Mouse (Mus musculus): ENCODE data around the gene Tssk3.
"Not testable (repeated sequence)": the region's sequence is repeated elsewhere in the genome, so short reads cannot be mapped to it uniquely, and the experiment has no call there.

Tssk3 gene

GRCm38 (mm10) chr4:129490972-129491880, at the start of gene Tssk3, which contains the start of gene Fam229a:
Gene Tssk3, minus strand, starts transcription at chr4:129491022.
Gene Fam229a, plus strand, starts transcription at chr4:129491190.
- no peak for DNase-seq

GRCm38 (mm10) chr4:129540012-129540411, 49.2 kb upstream of the Tssk3 start:
- no peak for DNase-seq

GRCm38 (mm10) chr4:129528901-129529300, 38.1 kb upstream of the Tssk3 start:
- DNase-seq, result not testable (repeated sequence)

GRCm38 (mm10) chr4:129525889-129526288, 35.1 kb upstream of the Tssk3 start:
- DNase-seq, result no peak

- no peak for DNase-seq
These were observed 34.5 kb upstream of the Tssk3 start for GRCm38 (mm10) chr4:129525338-129525737.

- DNase-seq, result no peak
These were observed 27.7 kb upstream of the Tssk3 start for GRCm38 (mm10) chr4:129518519-129518918.

GRCm38 (mm10) chr4:129516925-129517324, 26.1 kb upstream of the Tssk3 start:
- no peak for DNase-seq

- no peak for DNase-seq
These were observed 23.6 kb upstream of the Tssk3 start for GRCm38 (mm10) chr4:129514300-129514898.

GRCm38 (mm10) chr4:129513891-129514290, 23.1 kb upstream of the Tssk3 start:
- DNase-seq, result no peak

- DNase-seq, result peak; percentile 85
These were observed 22.4 kb upstream of the Tssk3 start, which contains the start of gene Marcksl1 for GRCm38 (mm10) chr4:129513086-129513767. Gene Marcksl1, plus strand, starts transcription at chr4:129513581.

GRCm38 (mm10) chr4:129511413-129512096, 20.7 kb upstream of the Tssk3 start:
- no peak for DNase-seq

GRCm38 (mm10) chr4:129510723-129511412, 20.0 kb upstream of the Tssk3 start:
- no peak for DNase-seq

GRCm38 (mm10) chr4:129509650-129510049, 18.8 kb upstream of the Tssk3 start:
- no peak for DNase-seq

- DNase-seq, result no peak
These were observed 18.2 kb upstream of the Tssk3 start for GRCm38 (mm10) chr4:129508834-129509600.

GRCm38 (mm10) chr4:129508237-129508515, 17.4 kb upstream of the Tssk3 start:
- no peak for DNase-seq

GRCm38 (mm10) chr4:129507434-129508236, 16.8 kb upstream of the Tssk3 start:
- DNase-seq, result no peak

GRCm38 (mm10) chr4:129505511-129505910, 14.7 kb upstream of the Tssk3 start:
- no peak for DNase-seq

- no peak for DNase-seq
These were observed 12.2 kb upstream of the Tssk3 start for GRCm38 (mm10) chr4:129502901-129503444.

GRCm38 (mm10) chr4:129502327-129502888, 11.6 kb upstream of the Tssk3 start:
- DNase-seq, result no peak
